Mouse (Mus musculus): ENCODE results near the gene Cish.

Cish gene

DNA sequence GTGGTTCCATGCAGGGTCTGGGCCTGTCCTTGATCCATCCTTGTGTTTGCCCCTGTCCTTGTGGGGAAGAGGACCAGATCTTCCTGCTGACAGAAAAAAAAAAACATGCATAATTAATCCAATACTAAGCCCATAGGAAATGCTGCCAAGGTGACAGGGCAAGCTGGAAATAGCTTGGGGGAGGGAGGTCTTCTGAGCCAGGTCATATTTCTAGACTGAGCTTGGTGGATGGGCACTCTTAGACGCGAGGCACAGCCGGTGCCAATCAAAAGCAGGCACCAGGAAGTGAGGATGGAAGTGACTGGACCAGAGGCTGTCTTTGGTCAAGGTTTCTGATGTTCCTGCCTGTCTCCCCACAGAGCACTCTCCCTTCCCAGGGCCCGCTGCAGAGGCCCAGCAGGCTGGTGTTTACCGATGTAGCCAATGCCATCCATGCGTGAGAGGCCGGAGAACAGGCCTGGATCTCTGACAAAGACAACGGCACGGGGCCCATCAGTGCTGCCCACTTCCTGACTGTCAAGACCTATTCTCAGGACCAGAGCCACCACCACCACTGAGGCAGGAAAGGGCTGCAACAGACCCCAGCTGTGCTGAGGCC is 51.9 kb downstream of the Cish start:
- DNase-seq (ENCODE audit: low read depth, low spot score), result no peak

DNA sequence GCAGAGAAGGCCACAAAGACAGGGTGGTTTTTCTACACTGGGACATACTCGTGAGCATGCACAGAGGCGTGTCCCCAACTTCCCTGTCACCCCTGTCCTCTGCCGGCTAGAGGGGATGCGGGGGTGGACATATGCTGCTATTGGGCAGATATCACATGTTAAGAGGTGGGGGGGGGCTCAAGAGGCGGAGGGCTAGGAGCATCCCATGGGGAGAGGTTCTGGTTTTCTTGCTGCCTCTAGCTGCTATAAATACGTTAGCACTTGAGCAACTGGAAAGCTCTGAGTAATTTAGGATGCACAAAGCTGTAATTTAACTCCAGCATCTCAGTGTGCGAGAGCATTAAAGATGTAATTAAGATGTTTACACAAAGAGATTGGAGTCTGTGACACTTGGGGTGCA is 53.5 kb downstream of the Cish start:
- DNase-seq (ENCODE audit: low read depth, low spot score), result no peak

Measured in 3T3-L1 (cell line).